Comparison of ENCODE assay signal across 8 mouse cellular contexts in genomic region chr8:85492940-85493931, GRCm38 (mm10). TPM values are rescaled to one million over a fixed set of nuclear protein-coding genes. Genes with fewer than 3 reads are reported as not detected.
DNase-seq lines count a peak whose midpoint lies in the region; ATAC-seq and TF ChIP-seq lines count a peak whose summit lies in the region.

No protein-coding gene starts in this region.

- no peak for TF ChIP-seq CTCF in embryonic fibroblast, embryonic 13.5 days (IDR thresholded peaks at IDR 0.05; ENCODE audit: borderline replicate concordance, insufficient read depth, low read length)

- H3K9ac ChIP-seq in heart, embryonic 13.5 days: peak overlapping the region; percentile 83
- peak overlapping the region; percentile 81 for H3K9ac ChIP-seq in intestine, embryonic 16.5 days (ENCODE audit: low read depth, low read length)
- peak overlapping the region; percentile 61 for H3K9ac ChIP-seq in liver, embryonic 12.5 days

- H3K4me1 ChIP-seq in heart, embryonic 13.5 days: peaks cover 13% of the 10 kb centered on the region
- H3K4me1 ChIP-seq in embryonic fibroblast, embryonic 13.5 days (ENCODE audit: control insufficient read depth, insufficient read depth, low read length): no peaks in the 10 kb centered on the region
- H3K4me1 ChIP-seq in intestine, embryonic 16.5 days (ENCODE audit: control insufficient read depth, insufficient read depth, low read length): peaks cover 9% of the 10 kb centered on the region; the same call in 1 of the 2 replicates
- H3K4me1 ChIP-seq in liver, embryonic 12.5 days: peaks cover 21% of the 10 kb centered on the region

- H3K4me2 ChIP-seq in heart, embryonic 13.5 days: peak overlapping the region; percentile 99
- H3K4me2 ChIP-seq in intestine, embryonic 16.5 days (ENCODE audit: low read depth, low read length): peak overlapping the region; percentile 100
- peak overlapping the region; percentile 81 for H3K4me2 ChIP-seq in liver, embryonic 12.5 days

- peak overlapping the region; percentile 80 for H3K4me3 ChIP-seq in heart, embryonic 13.5 days
- peak overlapping the region; percentile 87 for H3K4me3 ChIP-seq in embryonic fibroblast, embryonic 13.5 days (ENCODE audit: insufficient read depth, low read length)
- H3K4me3 ChIP-seq in intestine, embryonic 16.5 days (ENCODE audit: low read length): peak overlapping the region; percentile 90
- peak overlapping the region; percentile 66 for H3K4me3 ChIP-seq in liver, embryonic 12.5 days

- 9% methylated on average over 49 of the region's 49 CpGs for WGBS in heart, embryonic 13.5 days
- 11% methylated on average over 49 of the region's 49 CpGs for WGBS in intestine, embryonic 16.5 days
- WGBS in liver, embryonic 12.5 days (ENCODE audit: insufficient replicate concordance): 11% methylated on average over 49 of the region's 49 CpGs

- H3K9me3 ChIP-seq in heart, embryonic 13.5 days: no peaks in the 10 kb centered on the region
- H3K9me3 ChIP-seq in intestine, embryonic 16.5 days (ENCODE audit: control insufficient read depth, low read length): no peaks in the 10 kb centered on the region
- H3K9me3 ChIP-seq in liver, embryonic 12.5 days (replicated peaks): no peaks in the 10 kb centered on the region

- H3K27ac ChIP-seq in heart, embryonic 13.5 days (replicated peaks): no peak overlapping the region
- H3K27ac ChIP-seq in embryonic fibroblast, embryonic 13.5 days (ENCODE audit: insufficient read depth, low read length): no peak overlapping the region
- H3K27ac ChIP-seq in intestine, embryonic 16.5 days (ENCODE audit: low read length): no peak overlapping the region; the same call in 1 of the 2 replicates
- no peak overlapping the region for H3K27ac ChIP-seq in liver, embryonic 12.5 days

- no peak for DNase-seq in heart, adult 9 months (ENCODE audit: low spot score in 2 of 2)
- peak; percentile 22 for DNase-seq in T-cell, adult 2 months (ENCODE audit: low spot score)
- peak; percentile 81 to 83 for DNase-seq in right cerebral cortex, postnatal 10 days (ENCODE audit: low spot score in 2 of 2)
- no peak for DNase-seq in c-Kit-positive CD71-positive TER-119-positive erythroid progenitor cells, embryonic 14.5 days (ENCODE audit: low spot score)

- TF ChIP-seq POLR2A in embryonic fibroblast, embryonic 13.5 days (IDR thresholded peaks at IDR 0.05; ENCODE audit: low read depth, low read length): no peak

- no peaks in the 10 kb centered on the region for H3K36me3 ChIP-seq in heart, embryonic 13.5 days
- no peaks in the 10 kb centered on the region for H3K36me3 ChIP-seq in intestine, embryonic 16.5 days (ENCODE audit: control insufficient read depth, insufficient read depth, low read length)
- no peaks in the 10 kb centered on the region for H3K36me3 ChIP-seq in liver, embryonic 12.5 days

- peaks cover 8% of the 10 kb centered on the region; the same call in 1 of the 2 replicates for H3K27me3 ChIP-seq in heart, embryonic 13.5 days (replicated peaks)
- H3K27me3 ChIP-seq in intestine, embryonic 16.5 days (replicated peaks; ENCODE audit: control insufficient read depth, insufficient read depth, low read length): no peaks in the 10 kb centered on the region
- peaks cover 28% of the 10 kb centered on the region for H3K27me3 ChIP-seq in liver, embryonic 12.5 days (replicated peaks)

- no peak for ATAC-seq in heart, embryonic 13.5 days (ENCODE audit: extremely low read depth, insufficient number of reproducible peaks, low FRiP score, low TSS enrichment)
- peak; percentile 29; the same call in 1 of the 2 replicates for ATAC-seq in intestine, embryonic 16.5 days
- ATAC-seq in liver, embryonic 12.5 days: no peak

RNA-seq across cellular contexts. Expression of gene Gpt2, which starts 0.9 kb away (rescaled TPM):
- 7.0 and 7.4 TPM in 2 replicates for polyA plus RNA-seq in heart, embryonic 13.5 days (2015; fragmentation: Nextera tagmentation; extraction: Ambion mirVana)
- 36.9 and 49.3 TPM in 2 replicates for polyA plus RNA-seq in embryonic fibroblast, embryonic 13.5 days (2011; ENCODE audit: insufficient read length, low read depth, missing spikeins)
- 12.0 and 12.4 TPM in 2 replicates for polyA plus RNA-seq in intestine, embryonic 16.5 days (2015; fragmentation: Nextera tagmentation; extraction: Ambion mirVana)
- 18.5 and 20.1 TPM in 2 replicates for polyA plus RNA-seq in liver, embryonic 12.5 days (2016; fragmentation: Nextera tagmentation; extraction: Ambion mirVana)

Comparison
In these comparisons a context has a peak if more than half of its experiments do, and no peak if none do; other contexts are left out.
1. DNase-seq: peak in T-cell, adult 2 months (single experiment) and right cerebral cortex, postnatal 10 days (2 of 2); none in heart, adult 9 months (0 of 2) and c-Kit-positive CD71-positive TER-119-positive erythroid progenitor cells, embryonic 14.5 days (single experiment).
2. Peak in every context shown above with its lines, with median percentiles within 50 percentile points of each other: H3K4me2 ChIP-seq, H3K4me3 ChIP-seq and H3K9ac ChIP-seq.